Mouse (Mus musculus) megakaryocyte progenitor cell, adult 5-6 weeks (primary cell): ENCODE results near the gene Chkb. TPM values are rescaled to one million over a fixed set of nuclear protein-coding genes. Genes with fewer than 3 reads are reported as not detected.
A peak's percentile ranks its signal among the peaks of the same experiment; 100 is the strongest.

Experiments
- ATAC-seq: replicated peaks from 2 replicates; pipeline ENCODE4 v1.8.0; 2016; ENCODE audit warnings: mild to moderate bottlenecking, moderate TSS enrichment, inconsistent platforms; ENCODE audit not compliant: poor library complexity
- total RNA-seq, 2 experiments: library from RNA; stranded (forward) in 1 of 2; stranded (reverse) in 1 of 2; fragments of 157-497, 149-512 nt in 1 of 2; fragments of 200-1000 nt in 1 of 2; gene quantifications; 2 replicates each; pipeline versions ENCODE4 v1.2.3 to v1.2.4; 2015 to 2017

Gene Chkb
- 36.0 and 45.7 TPM in 2 replicates for total RNA-seq (2015)
- total RNA-seq (2017), result 16.4 and 24.5 TPM in 2 replicates

DNA sequence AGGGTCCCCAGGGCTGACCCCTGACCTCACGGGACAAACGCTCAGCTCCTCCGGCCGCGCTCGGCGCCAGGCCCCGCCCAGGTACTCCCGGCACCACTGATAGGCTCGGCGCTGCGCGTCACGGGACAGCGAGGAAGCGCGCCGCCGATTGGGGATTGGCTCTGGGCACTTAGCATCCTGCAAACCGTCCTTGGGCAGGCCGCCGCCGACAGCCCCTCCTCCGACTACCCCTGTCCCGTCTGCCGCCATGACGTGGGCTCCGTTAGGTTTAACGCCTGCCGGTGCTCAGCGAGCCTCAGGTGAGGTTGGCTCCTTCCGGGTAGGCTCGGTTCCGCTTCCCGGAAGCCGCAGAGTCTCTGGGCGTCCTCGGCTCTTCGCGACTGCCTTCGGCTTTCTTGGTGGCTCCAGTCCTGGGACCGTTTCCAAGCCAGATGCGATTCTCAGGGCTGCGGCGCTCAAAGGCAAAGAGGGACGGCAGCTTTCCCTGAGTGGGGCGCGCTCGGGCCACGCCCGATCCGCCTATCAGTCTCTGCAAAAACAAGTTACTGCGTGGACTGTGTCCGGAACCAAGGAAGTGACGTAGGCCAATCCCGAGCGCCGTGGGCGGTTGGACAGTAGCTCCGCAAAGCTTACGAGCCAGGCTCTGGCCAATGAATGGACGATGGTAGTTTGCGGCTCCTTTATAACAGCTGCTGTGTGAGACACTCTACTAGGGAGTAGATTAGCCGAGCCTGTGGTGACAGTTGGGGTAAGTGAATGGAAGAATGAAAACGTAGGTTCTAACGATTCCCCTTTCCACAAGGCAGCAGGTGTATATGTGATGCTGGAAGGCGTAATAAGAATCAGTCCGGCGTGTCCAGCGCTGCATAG, at the start of gene Chkb, which contains the start of the genes C730034F03Rik and Gm44502:
TSS of gene Chkb (minus strand) at position 557 of the 870 bp plus-strand sequence.
TSS of gene C730034F03Rik (plus strand) at position 238 of the 870 bp plus-strand sequence.
TSS of gene Gm44502 (minus strand) at position 345 of the 870 bp plus-strand sequence.
- ATAC-seq, result peak; percentile 83

DNA sequence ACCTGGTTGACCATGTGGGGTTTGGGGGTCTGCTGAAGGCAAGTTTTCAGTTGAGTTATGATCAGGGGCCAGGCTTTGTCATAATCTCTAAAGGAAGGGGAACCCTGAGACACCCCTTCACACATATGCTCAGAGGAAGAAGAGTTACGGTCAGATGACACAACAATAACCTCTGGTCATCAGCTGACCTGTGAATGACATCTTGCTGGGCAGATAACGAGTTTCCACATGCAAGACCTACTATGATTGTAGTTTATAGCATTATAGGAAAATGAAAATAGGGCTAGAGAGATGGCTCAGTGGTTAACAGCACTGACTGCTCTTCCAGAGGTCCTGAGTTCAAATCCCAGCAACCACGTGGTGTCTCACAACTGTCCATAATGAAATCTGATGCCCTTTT, 48.9 kb upstream of the Chkb start:
- no peak for ATAC-seq

DNA sequence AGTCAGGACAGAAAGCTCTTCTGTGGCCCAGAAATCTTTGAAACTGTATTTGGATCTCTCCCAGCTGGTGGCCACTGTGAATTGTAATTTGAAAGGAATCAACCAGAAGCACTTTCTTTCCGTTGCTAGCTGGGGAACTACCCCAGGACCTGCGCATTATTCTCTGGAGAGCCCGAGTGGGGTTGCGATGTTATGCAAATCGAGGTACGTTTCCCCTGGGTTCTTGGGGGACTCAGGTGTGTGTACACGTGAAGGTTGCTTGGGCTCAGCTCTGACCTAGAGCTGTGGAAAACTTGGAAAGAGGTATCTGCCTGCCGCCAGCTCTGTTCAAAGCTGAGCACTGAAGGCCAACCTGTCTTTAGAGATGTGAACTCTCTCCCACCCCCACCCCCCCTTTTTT, 48.1 kb upstream of the Chkb start:
- no peak for ATAC-seq

DNA sequence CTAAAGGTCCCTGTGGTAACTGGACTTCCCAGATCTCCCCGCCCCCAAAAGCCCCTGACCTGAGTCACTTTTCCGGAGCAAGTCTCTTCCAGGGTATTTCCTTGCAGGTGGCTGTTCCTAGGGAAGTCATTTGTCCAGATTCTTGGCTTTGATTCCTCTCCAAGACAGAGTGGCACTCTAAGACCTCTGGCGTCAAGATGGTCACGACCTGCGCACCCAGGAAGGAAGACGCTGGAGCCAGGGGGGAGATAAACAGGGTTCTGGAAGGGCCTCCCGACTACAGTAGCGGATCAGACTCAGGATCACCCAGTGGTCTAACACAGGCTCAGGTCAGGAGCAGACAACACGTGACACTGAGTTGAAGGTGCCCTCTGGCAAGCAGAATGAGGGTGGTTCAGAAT, 47.4 kb upstream of the Chkb start, which contains the start of gene Arsa:
TSS of gene Arsa (minus strand) at position 335 of the 401 bp plus-strand sequence.
- no peak for ATAC-seq

DNA sequence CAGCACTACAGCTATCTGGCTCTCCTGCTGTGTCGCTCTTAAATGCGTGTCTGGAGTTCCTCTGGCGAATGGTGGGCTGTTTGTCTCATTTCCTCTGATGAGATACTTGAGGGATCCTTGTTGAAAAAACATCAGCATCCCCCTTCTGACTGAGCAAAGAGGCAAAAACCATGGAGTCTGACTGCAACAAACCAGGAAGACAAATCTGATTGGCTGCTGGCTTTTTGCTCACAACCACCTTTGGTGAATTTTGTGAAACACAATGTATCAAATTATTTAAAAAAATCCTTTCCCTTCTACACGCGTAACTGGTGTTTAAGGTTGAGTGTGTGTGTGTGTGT, 46.7 kb upstream of the Chkb start:
- ATAC-seq, result no peak

DNA sequence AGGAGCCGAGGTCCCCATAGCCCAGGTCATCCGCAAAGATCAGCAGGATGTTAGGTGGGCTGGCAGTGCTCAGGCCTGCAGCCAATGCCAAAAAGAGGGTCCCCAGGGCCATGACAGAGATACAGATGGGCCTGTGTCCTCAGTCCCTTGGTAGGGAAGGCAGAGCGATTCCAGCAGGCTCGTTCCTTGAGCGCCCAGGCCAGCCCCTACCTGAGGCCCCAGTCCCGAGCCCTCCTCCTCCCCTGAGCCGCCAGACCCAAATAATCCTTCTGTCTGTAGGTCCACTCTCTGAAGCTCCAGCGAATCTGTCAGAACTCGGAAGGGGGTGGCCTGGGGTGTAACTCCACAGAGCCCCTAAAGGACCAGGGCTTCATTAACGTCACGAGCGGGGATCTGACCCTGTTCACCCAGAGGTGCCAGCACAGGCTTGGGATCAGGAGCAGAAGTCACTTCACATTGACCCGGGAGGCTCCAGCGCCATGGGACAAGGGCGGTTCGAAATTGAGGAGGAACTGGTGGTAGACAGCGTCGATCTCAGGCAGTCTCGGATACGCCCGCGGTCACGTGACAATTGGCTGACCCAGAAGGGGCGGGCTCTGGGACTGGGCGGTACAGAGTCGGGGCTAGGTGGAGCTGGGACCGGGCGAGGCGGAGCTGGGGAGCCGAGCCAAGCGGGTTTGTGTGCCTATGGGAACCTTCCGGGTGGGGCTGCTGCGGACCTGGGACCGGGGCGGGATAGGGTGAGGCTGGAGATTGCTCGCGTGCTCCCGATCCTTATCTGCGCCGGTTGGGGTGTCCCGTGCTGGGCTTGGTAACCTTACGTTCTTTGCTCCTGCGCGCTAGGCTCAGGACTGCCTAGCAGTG, 46.1 kb upstream of the Chkb start:
- ATAC-seq, result peak; percentile 91

DNA sequence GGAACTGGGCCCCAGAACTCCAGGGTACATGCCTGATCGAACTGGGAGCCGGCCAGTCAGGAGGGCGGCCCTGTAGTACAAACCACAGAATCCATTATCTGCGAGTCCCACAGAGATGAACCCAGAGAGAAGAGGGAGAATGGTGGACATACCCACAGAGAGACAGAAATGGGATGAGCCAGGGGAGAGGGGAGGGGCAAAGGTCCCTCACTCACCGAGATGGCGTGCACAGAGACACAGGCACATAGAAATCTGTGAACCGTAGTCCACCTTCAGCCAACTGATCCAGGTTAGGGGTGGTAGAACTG, 45.5 kb upstream of the Chkb start:
- no peak; the same call in 1 of the 2 replicates for ATAC-seq

DNA sequence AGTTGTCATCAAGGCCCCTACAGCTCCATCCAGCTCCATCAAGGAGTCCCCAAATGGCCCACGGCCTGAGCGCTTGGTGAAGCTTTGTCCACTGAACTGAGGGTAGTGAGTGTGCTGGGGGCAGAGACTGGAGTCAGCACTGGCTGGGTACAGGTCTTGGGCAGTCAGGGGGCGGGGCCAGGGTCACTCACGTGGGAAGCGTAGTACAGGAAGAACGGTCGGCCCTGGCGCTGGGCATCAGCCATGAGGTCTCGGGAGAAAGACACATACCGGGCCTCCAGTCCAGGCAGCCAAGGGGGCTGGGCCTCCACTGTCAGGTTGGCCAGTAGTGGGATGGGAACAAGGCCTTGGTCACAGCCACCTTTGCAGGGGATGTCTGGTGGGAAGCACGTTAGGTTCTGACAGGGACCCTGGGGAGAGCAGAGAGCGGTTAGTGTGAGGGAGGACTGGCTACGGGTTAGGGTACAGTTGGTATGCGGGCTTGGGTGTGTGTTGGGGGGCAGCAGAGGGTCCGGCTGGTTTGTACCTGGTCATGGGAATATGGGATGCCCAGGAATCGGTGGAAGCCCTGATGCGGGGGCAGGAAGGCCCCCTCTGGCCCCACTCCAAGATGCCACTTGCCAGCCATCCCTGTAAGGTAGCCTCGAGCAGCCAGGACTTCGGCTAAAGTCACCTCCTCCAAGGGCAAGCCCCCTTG, 45.0 kb upstream of the Chkb start:
- ATAC-seq, result no peak

DNA sequence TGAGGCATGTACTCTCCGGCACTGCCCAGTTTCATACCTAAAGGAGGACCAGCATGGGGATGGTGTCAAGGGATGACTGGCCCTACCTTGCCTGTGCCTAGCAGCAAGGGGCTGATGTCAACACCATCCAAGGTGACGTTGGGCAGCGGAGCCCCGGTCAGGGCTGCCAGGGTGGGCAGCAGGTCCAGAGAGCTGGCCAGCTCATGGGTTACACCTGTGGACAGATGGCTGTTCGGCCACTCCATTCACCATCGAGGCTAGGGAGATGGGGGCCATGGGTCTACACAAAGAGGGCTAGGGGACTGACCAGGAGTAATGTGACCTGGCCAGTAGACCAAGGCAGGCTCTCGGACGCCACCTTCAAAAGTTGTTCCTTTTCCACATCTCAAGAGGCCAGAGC, 44.2 kb upstream of the Chkb start:
- no peak for ATAC-seq

DNA sequence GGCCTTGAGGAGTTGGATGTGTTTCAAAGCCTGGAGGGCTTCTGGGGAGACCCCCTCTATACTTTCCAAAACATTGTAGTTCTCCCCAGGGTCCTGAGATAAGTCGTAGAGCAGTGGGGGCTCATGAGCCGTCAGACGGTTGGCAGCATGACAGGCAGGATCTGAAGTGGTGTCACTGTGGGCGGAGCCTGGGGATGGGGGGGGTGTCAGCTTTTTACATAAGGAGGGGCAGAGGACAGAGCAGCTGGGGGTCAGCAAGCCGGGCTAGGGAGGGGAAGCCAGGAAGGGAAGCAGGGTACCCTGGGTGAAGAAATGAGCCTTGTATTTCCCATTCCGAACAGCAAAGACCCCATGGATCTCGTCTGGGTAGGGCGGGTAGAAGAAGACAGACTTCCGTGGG, 43.7 kb upstream of the Chkb start:
- no peak for ATAC-seq

DNA sequence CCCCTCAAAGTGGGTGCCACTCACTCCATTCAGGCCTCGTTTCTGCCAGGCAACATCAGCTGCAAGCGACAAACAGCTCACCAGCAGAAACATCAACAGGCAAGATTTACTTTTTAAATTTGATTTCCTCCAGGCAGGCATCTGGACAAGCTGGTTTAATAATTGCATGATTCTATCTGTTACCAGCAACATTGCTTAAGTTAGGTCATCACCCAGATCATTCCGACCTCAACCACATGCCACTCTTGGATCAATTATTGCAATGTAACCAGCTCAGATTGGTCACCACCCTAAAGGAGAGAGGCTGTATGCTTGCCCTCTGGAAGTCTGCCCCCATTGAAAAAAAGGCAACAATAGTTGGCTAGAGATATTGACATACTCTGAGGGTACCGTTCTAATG, 41.8 kb upstream of the Chkb start:
- ATAC-seq, result no peak

DNA sequence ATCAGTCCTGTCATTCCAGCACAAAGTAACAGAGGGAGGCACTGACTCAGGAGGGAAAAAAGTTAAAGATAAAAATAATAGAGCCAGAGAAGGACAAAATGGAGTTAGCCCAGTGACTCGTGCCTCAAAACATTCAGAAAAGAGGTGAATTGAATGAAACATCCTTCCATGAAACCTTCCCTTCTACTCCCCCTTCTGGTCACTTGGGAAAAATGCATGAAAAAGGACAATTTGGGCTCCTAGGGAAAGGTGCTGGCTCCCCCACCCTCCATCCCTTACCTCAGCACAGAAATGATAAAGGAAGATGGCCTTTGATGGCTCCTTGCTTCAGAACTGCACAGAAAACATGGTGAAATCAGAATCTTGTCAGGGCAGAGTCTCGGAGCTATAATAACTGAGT, 38.9 kb upstream of the Chkb start:
- ATAC-seq, result peak; percentile 90

DNA sequence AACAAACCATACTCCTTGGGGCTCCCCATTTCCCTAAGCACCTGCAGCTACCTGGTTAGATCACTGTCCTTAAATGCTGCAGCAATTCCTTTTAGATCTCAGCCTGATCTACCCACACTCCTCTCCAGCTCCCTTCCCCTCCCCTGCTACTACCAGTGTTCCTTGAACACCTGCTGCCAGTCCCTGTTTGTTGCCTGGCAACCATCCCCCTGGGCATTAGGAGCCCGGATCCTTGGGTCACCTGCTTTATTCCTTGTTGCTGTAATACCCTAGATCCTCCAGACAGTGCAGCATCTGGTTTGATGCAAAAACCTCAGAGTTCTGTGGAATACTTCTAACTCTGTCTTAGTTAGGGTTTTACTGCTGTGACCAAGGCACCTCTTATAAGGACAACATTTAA, 35.3 kb upstream of the Chkb start:
- ATAC-seq, result no peak

DNA sequence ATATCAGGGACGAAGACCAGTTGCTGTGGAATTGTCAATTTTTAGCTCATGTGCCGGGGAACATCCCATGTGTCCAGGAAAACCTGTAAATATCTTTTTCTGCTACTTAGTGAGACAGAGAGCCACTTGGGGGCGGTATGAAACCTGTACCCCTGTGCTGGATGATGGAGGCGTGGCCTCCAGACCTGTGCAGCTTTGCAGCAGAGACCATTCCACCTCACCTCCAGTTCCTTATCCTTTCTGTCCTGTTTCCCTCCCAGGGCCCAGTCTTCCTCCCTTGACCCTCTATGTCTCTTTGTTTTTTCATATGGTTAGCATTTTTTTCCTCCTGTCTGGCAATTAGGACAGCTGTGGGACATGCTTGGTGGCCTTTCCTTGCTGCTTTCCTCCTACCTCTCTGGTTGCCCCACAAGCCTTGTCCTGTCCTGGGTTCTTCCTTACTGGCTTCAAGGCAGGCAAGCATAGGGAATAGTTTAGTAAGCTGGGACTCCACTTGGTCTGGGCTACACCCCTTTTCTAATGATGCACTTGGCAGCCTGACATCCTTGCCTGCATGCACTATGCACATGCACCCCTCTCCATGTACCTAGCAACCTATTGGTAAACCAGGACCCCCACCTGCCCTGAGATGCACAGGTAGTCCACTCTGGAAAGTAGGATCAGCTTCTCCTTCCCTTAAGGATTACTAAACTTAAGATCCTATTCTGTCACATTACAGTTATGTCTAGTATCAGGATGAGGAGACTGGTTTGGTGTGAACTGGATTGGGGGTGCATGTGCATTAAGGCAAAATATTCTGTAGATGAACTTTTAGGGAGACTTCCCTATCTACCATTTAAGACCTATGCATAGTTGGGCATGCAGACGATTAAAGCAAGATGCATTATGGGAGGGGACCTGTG, 33.9 kb upstream of the Chkb start:
- peak; percentile 85 for ATAC-seq

DNA sequence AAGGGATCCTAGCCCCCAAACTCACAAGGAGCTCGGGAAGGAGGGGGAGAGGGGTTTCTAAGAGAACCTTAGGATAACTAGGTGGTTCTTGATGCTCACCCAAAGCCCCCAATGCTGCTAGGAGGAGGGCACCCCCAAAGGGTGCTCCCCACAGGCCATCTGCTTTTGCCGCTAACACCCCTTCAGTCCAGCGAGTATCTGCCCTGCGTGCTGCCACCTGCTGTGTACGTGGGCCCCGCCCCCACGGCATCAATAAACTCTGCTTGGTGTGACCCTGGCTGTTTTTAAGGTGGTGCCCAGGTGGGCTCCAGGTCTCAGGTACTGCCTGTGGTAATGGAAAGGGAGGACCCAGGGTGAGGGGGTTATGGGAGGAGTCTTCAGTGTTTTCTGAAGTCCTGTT, 32.5 kb upstream of the Chkb start:
- ATAC-seq, result no peak

DNA sequence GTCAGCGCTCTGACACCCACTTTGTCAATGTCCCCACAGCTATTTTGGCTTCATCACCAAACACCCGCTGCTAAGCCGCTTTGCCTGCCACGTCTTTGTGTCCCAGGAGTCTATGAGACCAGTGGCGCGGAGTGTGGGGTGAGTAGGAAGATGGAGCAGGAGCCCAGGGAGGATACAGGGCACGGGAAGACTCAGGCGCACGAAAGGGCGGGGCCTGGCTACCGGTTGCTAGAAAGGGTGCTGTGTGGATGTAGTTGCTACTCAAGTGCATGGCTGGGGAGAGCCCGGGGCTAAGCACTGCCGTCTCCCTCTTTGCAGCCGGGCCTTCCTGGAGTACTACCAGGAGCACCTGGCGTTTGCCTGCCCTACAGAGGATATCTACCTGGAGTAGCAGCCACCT, 31.6 kb upstream of the Chkb start:
- no peak for ATAC-seq

DNA sequence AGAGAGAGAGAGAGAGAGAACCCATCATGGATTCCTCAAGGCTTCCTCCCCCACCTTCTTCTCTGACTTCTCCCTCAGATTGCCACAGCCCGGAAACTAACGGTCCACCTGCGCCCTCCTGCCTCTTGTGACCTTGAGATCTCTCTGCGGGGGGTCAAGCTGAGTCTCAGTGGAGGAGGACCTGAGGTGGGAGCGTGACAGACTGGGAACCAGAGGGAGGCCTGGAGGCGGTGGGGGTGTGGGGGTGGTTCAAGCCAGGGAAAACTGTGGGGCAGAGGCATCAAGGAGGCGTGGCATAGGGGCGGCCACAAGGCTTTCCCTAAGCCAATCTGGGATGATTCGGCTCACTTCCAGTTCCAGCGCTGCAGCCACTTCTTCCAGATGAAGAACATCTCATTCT, 30.6 kb upstream of the Chkb start:
- no peak for ATAC-seq

DNA sequence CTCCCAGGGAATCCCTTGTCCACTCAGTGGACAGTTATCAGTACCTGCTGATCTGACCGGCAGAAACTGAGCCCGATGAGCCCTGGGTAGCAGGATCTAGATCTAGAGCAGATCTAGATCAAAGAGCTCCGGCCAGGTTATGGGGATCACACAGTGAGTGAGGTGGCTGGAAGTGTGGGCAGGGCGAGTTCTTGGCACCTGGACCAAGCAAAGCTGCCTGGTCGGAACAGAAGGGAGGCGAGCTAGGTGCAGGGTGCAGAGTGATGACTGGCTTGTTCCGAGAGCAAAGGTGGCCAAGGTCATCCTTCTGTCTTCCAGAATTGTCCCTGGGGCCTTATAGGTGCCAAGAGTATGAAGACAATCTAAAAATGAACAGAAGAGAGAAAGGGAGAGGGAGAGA, 30.1 kb upstream of the Chkb start:
- no peak for ATAC-seq

DNA sequence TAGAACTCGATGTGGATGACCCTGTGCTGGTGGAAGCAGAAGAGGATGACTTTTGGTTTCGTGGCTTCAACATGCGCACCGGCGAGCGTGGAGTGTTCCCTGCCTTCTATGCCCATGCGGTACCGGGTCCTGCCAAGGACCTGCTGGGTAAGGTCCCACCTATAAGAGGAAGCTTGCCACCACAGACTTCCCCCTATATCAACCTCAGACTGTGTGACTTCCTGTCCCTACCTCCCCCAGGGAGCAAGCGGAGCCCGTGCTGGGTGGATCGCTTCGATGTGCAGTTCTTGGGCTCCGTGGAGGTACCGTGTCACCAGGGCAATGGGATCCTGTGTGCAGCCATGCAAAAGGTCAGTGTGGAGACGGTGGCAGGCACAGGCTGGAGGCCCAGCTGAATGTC, 29.2 kb upstream of the Chkb start:
- ATAC-seq, result peak; percentile 35

DNA sequence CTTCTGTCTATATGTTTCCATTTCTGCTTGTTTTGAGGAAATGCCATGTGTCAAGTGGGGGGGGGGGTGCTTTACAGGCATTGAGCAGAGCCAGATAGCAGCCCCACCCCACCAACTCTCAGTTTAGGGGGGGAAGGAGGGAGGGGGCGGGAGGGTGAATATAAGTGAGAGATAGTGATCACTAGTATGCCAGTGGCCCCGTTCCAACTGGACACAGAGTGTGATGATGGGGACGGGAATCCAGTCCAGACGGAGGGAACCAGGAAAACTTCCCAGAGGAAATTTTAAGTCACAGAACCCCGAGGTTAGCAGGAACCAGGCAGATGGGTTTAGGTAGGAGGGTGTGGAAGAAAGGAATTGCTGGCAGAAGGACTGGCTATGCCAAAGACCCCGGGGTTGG, 25.9 kb upstream of the Chkb start:
- no peak for ATAC-seq
